ENCODE assay signal across 11 mouse cellular contexts in genomic region chr2:145810676-145811075, GRCm38 (mm10).
A peak's percentile ranks its signal among the peaks of the same experiment; 100 is the strongest.
DNase-seq lines count a peak whose midpoint lies in the region; ATAC-seq and TF ChIP-seq lines count a peak whose summit lies in the region.
"Had no signal": no experiment of that assay in that cellular context is flagged by ENCODE, and none has a peak within 500 bp of the region (broad histone marks: within the 10 kb centered on the region; RNA-seq: fewer than 3 reads in every experiment).

No protein-coding gene starts in this region.

- H3K9me3 ChIP-seq in forebrain, embryonic 10.5 days, result peaks cover 9% of the 10 kb centered on the region
- H3K9me3 ChIP-seq in forebrain, embryonic 12.5 days, result peaks cover 6% of the 10 kb centered on the region
- H3K9me3 ChIP-seq in lung, embryonic 14.5 days (ENCODE audit: low read depth, low read length), result peaks cover 5% of the 10 kb centered on the region; the same call in 1 of the 2 replicates
- H3K9me3 ChIP-seq in kidney, embryonic 15.5 days (replicated peaks), result peaks cover 8% of the 10 kb centered on the region
- H3K9me3 ChIP-seq: liver, embryonic 15.5 days had no signal

- H3K4me1 ChIP-seq in forebrain, embryonic 10.5 days, result no peaks in the 10 kb centered on the region
- H3K4me1 ChIP-seq in forebrain, embryonic 12.5 days, result no peaks in the 10 kb centered on the region
- H3K4me1 ChIP-seq in lung, embryonic 14.5 days (ENCODE audit: insufficient read depth), result no peaks in the 10 kb centered on the region
- no peaks in the 10 kb centered on the region for H3K4me1 ChIP-seq in kidney, embryonic 15.5 days
- H3K4me1 ChIP-seq: embryonic facial prominence, embryonic 12.5 days; liver, embryonic 15.5 days had no signal

- no peak overlapping the region for H3K9ac ChIP-seq in forebrain, embryonic 12.5 days
- H3K9ac ChIP-seq in lung, embryonic 14.5 days, result no peak overlapping the region
- no peak overlapping the region for H3K9ac ChIP-seq in kidney, embryonic 15.5 days
- H3K9ac ChIP-seq: embryonic facial prominence, embryonic 12.5 days; liver, embryonic 15.5 days had no signal

- H3K4me2 ChIP-seq in forebrain, embryonic 12.5 days, result no peak overlapping the region
- no peak overlapping the region for H3K4me2 ChIP-seq in lung, embryonic 14.5 days
- H3K4me2 ChIP-seq in kidney, embryonic 15.5 days, result no peak overlapping the region
- H3K4me2 ChIP-seq: embryonic facial prominence, embryonic 12.5 days; liver, embryonic 15.5 days had no signal

- H3K36me3 ChIP-seq in forebrain, embryonic 10.5 days (replicated peaks), result no peaks in the 10 kb centered on the region
- no peaks in the 10 kb centered on the region for H3K36me3 ChIP-seq in forebrain, embryonic 12.5 days (replicated peaks)
- no peaks in the 10 kb centered on the region for H3K36me3 ChIP-seq in lung, embryonic 14.5 days (ENCODE audit: insufficient read depth)
- peaks cover 34% of the 10 kb centered on the region for H3K36me3 ChIP-seq in kidney, embryonic 15.5 days
- H3K36me3 ChIP-seq: embryonic facial prominence, embryonic 12.5 days; G1E; liver, embryonic 15.5 days had no signal

- whole genome bisulfite sequencing in forebrain, embryonic 10.5 days, result 49% methylated on average over 5 of the region's 5 CpGs
- WGBS in forebrain, embryonic 12.5 days, result 48% methylated on average over 5 of the region's 5 CpGs
- 50% methylated on average over 5 of the region's 5 CpGs for WGBS in lung, embryonic 14.5 days
- 57% methylated on average over 5 of the region's 5 CpGs for WGBS in kidney, embryonic 15.5 days

- DNase-seq in forebrain, embryonic 10.5 days (ENCODE audit: extremely low spot score, low spot score), result peak; percentile 26
- DNase-seq in lung, embryonic 14.5 days, result peak; percentile 53
- DNase-seq in lung, postnatal 14 days, result no peak
- peak; percentile 17 for DNase-seq in brain, embryonic 14.5 days (ENCODE audit: low read depth)
- peak; percentile 50 for DNase-seq in retina, postnatal 1 day
- DNase-seq in ovary, postnatal 10 days (ENCODE audit: low spot score), result no peak

- no peak overlapping the region for H3K27ac ChIP-seq in forebrain, embryonic 10.5 days
- H3K27ac ChIP-seq in forebrain, embryonic 12.5 days, result no peak overlapping the region
- H3K27ac ChIP-seq in lung, embryonic 14.5 days (ENCODE audit: low read depth), result no peak overlapping the region
- no peak overlapping the region for H3K27ac ChIP-seq in kidney, embryonic 15.5 days
- H3K27ac ChIP-seq: embryonic facial prominence, embryonic 12.5 days; liver, embryonic 15.5 days had no signal

- TF ChIP-seq CTCF in lung, embryonic 14.5 days (IDR thresholded peaks at IDR 0.05; ENCODE audit: low read depth), result peak; percentile 65
- peak; percentile 48; the same call in 1 of the 2 replicates for TF ChIP-seq CTCF in brain, embryonic 14.5 days (IDR thresholded peaks at IDR 0.05; ENCODE audit: borderline replicate concordance, extremely low read depth, insufficient read depth, insufficient read length)

- no peaks in the 10 kb centered on the region for H3K27me3 ChIP-seq in forebrain, embryonic 10.5 days (ENCODE audit: poor library complexity, severe bottlenecking)
- H3K27me3 ChIP-seq in forebrain, embryonic 12.5 days, result no peaks in the 10 kb centered on the region
- H3K27me3 ChIP-seq in lung, embryonic 14.5 days (ENCODE audit: insufficient read depth, low read length), result no peaks in the 10 kb centered on the region
- no peaks in the 10 kb centered on the region for H3K27me3 ChIP-seq in kidney, embryonic 15.5 days
- H3K27me3 ChIP-seq: embryonic facial prominence, embryonic 12.5 days; liver, embryonic 15.5 days had no signal

- no peak for ATAC-seq in forebrain, embryonic 12.5 days (ENCODE audit: low FRiP score)
- ATAC-seq in lung, embryonic 14.5 days (ENCODE audit: insufficient read depth), result no peak
- ATAC-seq in kidney, embryonic 15.5 days (replicated peaks; ENCODE audit: low FRiP score), result no peak

- no peak overlapping the region for H3K4me3 ChIP-seq in forebrain, embryonic 10.5 days
- no peak overlapping the region for H3K4me3 ChIP-seq in forebrain, embryonic 12.5 days (replicated peaks)
- no peak overlapping the region for H3K4me3 ChIP-seq in lung, embryonic 14.5 days (ENCODE audit: low read depth, low read length)
- H3K4me3 ChIP-seq in kidney, embryonic 15.5 days (replicated peaks), result no peak overlapping the region
- H3K4me3 ChIP-seq: embryonic facial prominence, embryonic 12.5 days; liver, embryonic 15.5 days had no signal

- no peak for TF ChIP-seq POLR2A in brain, embryonic 14.5 days (IDR thresholded peaks at IDR 0.05; ENCODE audit: borderline replicate concordance, extremely low read depth, insufficient read depth, insufficient read length, poor library complexity, severe bottlenecking)

Comparison
In these comparisons a context has a peak if more than half of its experiments do, and no peak if none do; other contexts are left out.
1. DNase-seq: peak in forebrain, embryonic 10.5 days (single experiment), lung, embryonic 14.5 days (single experiment), brain, embryonic 14.5 days (single experiment) and retina, postnatal 1 day (single experiment); none in lung, postnatal 14 days (single experiment) and ovary, postnatal 10 days (single experiment).